Mouse (Mus musculus): ENCODE measurements around the gene Scn3b.

DNA sequence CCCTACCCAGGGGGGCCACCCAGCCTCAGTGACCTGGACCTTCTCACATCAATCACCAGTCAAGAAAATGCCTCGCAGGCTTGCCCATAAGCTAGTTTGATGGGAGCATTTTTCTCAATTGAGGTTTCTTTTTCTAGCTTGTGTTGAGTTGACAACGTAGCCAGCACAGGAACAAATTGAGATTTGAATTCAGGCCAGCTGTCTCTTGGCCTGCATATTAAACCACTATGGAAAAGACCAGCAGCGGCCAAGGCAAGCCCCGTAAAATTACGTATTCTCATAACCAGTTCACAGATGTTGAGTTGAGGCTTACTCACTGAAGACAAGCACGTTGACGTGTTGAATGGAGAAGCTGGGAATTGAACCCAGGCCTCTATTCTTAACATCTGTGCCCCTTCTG is 14.0 kb downstream of the Scn3b start:
- no peak for TF ChIP-seq CTCF (IDR thresholded peaks at IDR 0.05; ENCODE audit: insufficient read depth, low read length)
- TF ChIP-seq POLR2A (IDR thresholded peaks at IDR 0.05; ENCODE audit: borderline replicate concordance, extremely low read depth, low read depth, low read length): no peak

Data from lung, adult 2 months (tissue).